In genomic region chr2:84840016-84840747, GRCm38 (mm10) we compare ENCODE assay signal across 8 mouse cellular contexts. TPM values are rescaled to one million over a fixed set of nuclear protein-coding genes. Genes with fewer than 3 reads are reported as not detected.
DNase-seq lines count a peak whose midpoint lies in the region; ATAC-seq lines count a peak whose summit lies in the region.

No protein-coding gene starts in this region.

- H3K9me3 ChIP-seq in forebrain, embryonic 10.5 days, result no peaks in the 10 kb centered on the region

- ATAC-seq in megakaryocyte progenitor cell, adult 5-6 weeks (replicated peaks; ENCODE audit: poor library complexity), result peak; percentile 57

- intact Hi-C loops in heart, postnatal 10 days (cut with DNase I), result no loop called here

- peaks cover 41% of the 10 kb centered on the region for H3K4me1 ChIP-seq in forebrain, embryonic 10.5 days

- H3K27ac ChIP-seq in forebrain, embryonic 10.5 days, result peak overlapping the region; percentile 96

- peaks cover 15% of the 10 kb centered on the region for H3K36me3 ChIP-seq in forebrain, embryonic 10.5 days (replicated peaks)

- DNase-seq in right cerebral cortex, postnatal 4 days, result peak; percentile 54
- no peak for DNase-seq in right cerebral cortex, postnatal 36 days (ENCODE audit: low spot score in 2 of 2)
- peak; percentile 85 for DNase-seq in forebrain, embryonic 10.5 days (ENCODE audit: extremely low spot score, low spot score)
- DNase-seq in heart, postnatal 10 days, result peak; percentile 78 to 81
- DNase-seq in kidney, postnatal 25 days, result peak; percentile 67 to 73
- DNase-seq in spleen, postnatal 10 days (ENCODE audit: low spot score in 2 of 2), result peak; percentile 86 to 88
- no peak for DNase-seq in MN1 (ENCODE audit: low spot score)

- H3K27me3 ChIP-seq in forebrain, embryonic 10.5 days (ENCODE audit: poor library complexity, severe bottlenecking), result peaks cover 25% of the 10 kb centered on the region

- peak overlapping the region; percentile 79 for H3K4me3 ChIP-seq in forebrain, embryonic 10.5 days

- under 1% methylated on average over 54 of the region's 54 CpGs for WGBS in forebrain, embryonic 10.5 days

RNA-seq across cellular contexts. Expression of gene Slc43a1, which starts 1.5 kb away (rescaled TPM):
- polyA plus RNA-seq in forebrain, embryonic 10.5 days (2016; fragmentation: Nextera tagmentation; extraction: Ambion mirVana), result 28.5 and 29.3 TPM in 2 replicates
- total RNA-seq in heart, postnatal 10 days (2021), result 1 to 10 TPM; 2.2 to 3.4 TPM
- total RNA-seq in megakaryocyte progenitor cell, adult 5-6 weeks (2015), result 25.7 and 33.4 TPM in 2 replicates
- 14.2 and 15.0 TPM in 2 replicates for total RNA-seq in megakaryocyte progenitor cell, adult 5-6 weeks (2017)

RNA-seq across cellular contexts. Expression of gene Timm10, which starts 13.4 kb away (rescaled TPM):
- 68.6 and 70.9 TPM in 2 replicates for polyA plus RNA-seq in forebrain, embryonic 10.5 days (2016; fragmentation: Nextera tagmentation; extraction: Ambion mirVana)
- total RNA-seq in heart, postnatal 10 days (2021), result 100 to 1,000 TPM; 122 to 124 TPM
- total RNA-seq in megakaryocyte progenitor cell, adult 5-6 weeks (2015), result 40.2 and 55.6 TPM in 2 replicates
- total RNA-seq in megakaryocyte progenitor cell, adult 5-6 weeks (2017), result 39.6 and 46.2 TPM in 2 replicates

RNA-seq across cellular contexts. Expression of gene Smtnl1, which starts 17.7 kb away (rescaled TPM):
- 0.46 TPM in 1 of 2 replicates, not detected in the other for polyA plus RNA-seq in forebrain, embryonic 10.5 days (2016; fragmentation: Nextera tagmentation; extraction: Ambion mirVana)
- under 1 TPM in 1 of 2 experiments, not detected in 1; 0.14 TPM for total RNA-seq in heart, postnatal 10 days (2021)
- total RNA-seq in megakaryocyte progenitor cell, adult 5-6 weeks (2015), result not detected in 2 replicates
- 0.24 TPM in 1 of 2 replicates, not detected in the other for total RNA-seq in megakaryocyte progenitor cell, adult 5-6 weeks (2017)

RNA-seq across cellular contexts. Expression of gene Ube2l6, which starts 41.6 kb away (rescaled TPM):
- polyA plus RNA-seq in forebrain, embryonic 10.5 days (2016; fragmentation: Nextera tagmentation; extraction: Ambion mirVana), result 28.8 and 33.1 TPM in 2 replicates
- total RNA-seq in heart, postnatal 10 days (2021), result 10 to 100 TPM; 22.3 to 36.8 TPM
- 9.6 and 11.2 TPM in 2 replicates for total RNA-seq in megakaryocyte progenitor cell, adult 5-6 weeks (2015)
- total RNA-seq in megakaryocyte progenitor cell, adult 5-6 weeks (2017), result 8.5 and 12.7 TPM in 2 replicates

RNA-seq across cellular contexts. Expression of gene Rtn4rl2, which starts 46.3 kb away (rescaled TPM):
- polyA plus RNA-seq in forebrain, embryonic 10.5 days (2016; fragmentation: Nextera tagmentation; extraction: Ambion mirVana), result 0.78 and 1.0 TPM in 2 replicates
- total RNA-seq in heart, postnatal 10 days (2021), result 1 to 10 TPM; 4.0 to 8.0 TPM
- not detected in 2 replicates for total RNA-seq in megakaryocyte progenitor cell, adult 5-6 weeks (2015)
- not detected in 2 replicates for total RNA-seq in megakaryocyte progenitor cell, adult 5-6 weeks (2017)

Comparison
In these comparisons a context has a peak if more than half of its experiments do, and no peak if none do; other contexts are left out.
1. DNase-seq: peak in right cerebral cortex, postnatal 4 days (single experiment), forebrain, embryonic 10.5 days (single experiment), heart, postnatal 10 days (2 of 2), kidney, postnatal 25 days (2 of 2) and spleen, postnatal 10 days (2 of 2); none in right cerebral cortex, postnatal 36 days (0 of 2) and MN1 (single experiment).